Mouse (Mus musculus) erythroid progenitor cell, adult 5-6 weeks (primary cell): Measurements from ENCODE around the gene Ttc16. TPM values are rescaled to one million over a fixed set of nuclear protein-coding genes. Genes with fewer than 3 reads are reported as not detected.

Experiments
- ATAC-seq: replicated peaks from 2 replicates; pipeline ENCODE4 v1.8.0; 2016; ENCODE audit warnings: moderate number of reproducible peaks, mild to moderate bottlenecking, moderate TSS enrichment, inconsistent platforms; ENCODE audit not compliant: poor library complexity, low FRiP score, severe bottlenecking
- total RNA-seq, 2 experiments: library from RNA; stranded (forward) in 1 of 2; stranded (reverse) in 1 of 2; fragments of 150-400 nt in 1 of 2; fragments of 186-747, 209-891 nt in 1 of 2; gene quantifications; 2 replicates each; pipeline versions ENCODE4 v1.2.3 to v1.2.4; 2015 to 2017; ENCODE audit warnings: low replicate concordance in 2 of 2

Gene Ttc16
- total RNA-seq, 2 experiments from 2014 or later: 1.3 TPM; not detected in 1

- no peak for ATAC-seq
Observed at GRCm38 (mm10) chr2:32724149-32724548, 51.3 kb downstream of the Ttc16 start.

- ATAC-seq: no peak
Observed at GRCm38 (mm10) chr2:32722581-32722980, 52.9 kb downstream of the Ttc16 start.

- no peak for ATAC-seq
Observed at GRCm38 (mm10) chr2:32722046-32722445, 53.4 kb downstream of the Ttc16 start.

- no peak for ATAC-seq
Observed at GRCm38 (mm10) chr2:32720681-32721229, 54.7 kb downstream of the Ttc16 start, which contains the start of gene Sh2d3c. Gene Sh2d3c, plus strand, starts transcription at chr2:32721055.

- ATAC-seq: no peak
Observed at GRCm38 (mm10) chr2:32720053-32720452, 55.4 kb downstream of the Ttc16 start.

GRCm38 (mm10) chr2:32718761-32719160, 56.7 kb downstream of the Ttc16 start:
- no peak for ATAC-seq

GRCm38 (mm10) chr2:32714987-32715425, 60.4 kb downstream of the Ttc16 start:
- ATAC-seq: no peak

- no peak for ATAC-seq
Observed at GRCm38 (mm10) chr2:32714117-32714986, 61.1 kb downstream of the Ttc16 start.

- ATAC-seq: peak; percentile 84
Observed at GRCm38 (mm10) chr2:32712934-32713817, 62.3 kb downstream of the Ttc16 start, which contains the start of gene Cdk9. Gene Cdk9, minus strand, starts transcription at chr2:32713076.

- ATAC-seq: peak; percentile 83
Observed at GRCm38 (mm10) chr2:32712586-32712933, 62.9 kb downstream of the Ttc16 start.

- ATAC-seq: peak; percentile 40
Observed at GRCm38 (mm10) chr2:32712108-32712551, 63.3 kb downstream of the Ttc16 start.

GRCm38 (mm10) chr2:32711301-32712056, 64.0 kb downstream of the Ttc16 start:
- no peak for ATAC-seq

GRCm38 (mm10) chr2:32710425-32710824, 65.0 kb downstream of the Ttc16 start:
- ATAC-seq: no peak

- ATAC-seq: no peak
Observed at GRCm38 (mm10) chr2:32709521-32710137, 65.8 kb downstream of the Ttc16 start.

GRCm38 (mm10) chr2:32708643-32709042, 66.8 kb downstream of the Ttc16 start:
- ATAC-seq: no peak
